Mouse (Mus musculus): ENCODE results near the gene Ptpn3.

Gene Ptpn3

DNA sequence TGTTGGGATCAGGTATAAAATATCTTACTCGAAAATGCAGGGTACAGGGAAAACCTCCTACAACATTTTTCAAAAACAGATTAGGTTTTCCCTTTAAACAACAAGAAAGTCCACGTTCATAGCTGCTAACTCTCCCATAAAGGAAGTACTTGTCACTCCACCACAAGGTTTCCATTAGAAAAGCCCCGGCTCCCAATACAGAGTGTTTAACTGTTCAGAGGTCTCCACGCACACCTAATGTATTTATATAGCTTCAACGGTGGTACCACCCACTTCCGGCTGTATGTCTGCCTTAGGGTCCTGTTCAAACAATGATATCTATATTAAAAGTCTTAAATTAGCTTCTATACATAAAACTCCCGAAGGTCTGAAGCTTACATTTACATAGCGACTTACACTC, 39.2 kb downstream of the Ptpn3 start:
- DNase-seq = no peak

DNA sequence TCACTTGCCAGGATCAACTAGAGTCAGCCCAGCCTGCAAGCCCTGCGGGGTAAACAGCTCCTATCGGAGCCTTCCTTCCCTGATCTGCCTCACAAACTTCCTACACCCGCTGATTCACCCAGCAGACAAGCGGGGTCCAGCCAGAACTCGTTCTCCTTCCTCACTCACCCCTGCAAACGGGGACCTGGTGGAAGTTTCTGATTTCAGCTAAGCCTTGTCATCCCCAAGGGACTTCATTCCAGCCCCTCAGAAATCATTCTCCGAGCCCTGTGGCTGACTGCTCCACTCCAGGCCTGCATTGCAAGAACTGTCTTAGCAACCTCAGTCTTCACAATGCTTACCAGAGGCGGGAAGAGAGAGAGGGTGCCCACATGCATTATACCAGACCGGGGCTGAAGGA, 39.8 kb downstream of the Ptpn3 start:
- DNase-seq = no peak

DNA sequence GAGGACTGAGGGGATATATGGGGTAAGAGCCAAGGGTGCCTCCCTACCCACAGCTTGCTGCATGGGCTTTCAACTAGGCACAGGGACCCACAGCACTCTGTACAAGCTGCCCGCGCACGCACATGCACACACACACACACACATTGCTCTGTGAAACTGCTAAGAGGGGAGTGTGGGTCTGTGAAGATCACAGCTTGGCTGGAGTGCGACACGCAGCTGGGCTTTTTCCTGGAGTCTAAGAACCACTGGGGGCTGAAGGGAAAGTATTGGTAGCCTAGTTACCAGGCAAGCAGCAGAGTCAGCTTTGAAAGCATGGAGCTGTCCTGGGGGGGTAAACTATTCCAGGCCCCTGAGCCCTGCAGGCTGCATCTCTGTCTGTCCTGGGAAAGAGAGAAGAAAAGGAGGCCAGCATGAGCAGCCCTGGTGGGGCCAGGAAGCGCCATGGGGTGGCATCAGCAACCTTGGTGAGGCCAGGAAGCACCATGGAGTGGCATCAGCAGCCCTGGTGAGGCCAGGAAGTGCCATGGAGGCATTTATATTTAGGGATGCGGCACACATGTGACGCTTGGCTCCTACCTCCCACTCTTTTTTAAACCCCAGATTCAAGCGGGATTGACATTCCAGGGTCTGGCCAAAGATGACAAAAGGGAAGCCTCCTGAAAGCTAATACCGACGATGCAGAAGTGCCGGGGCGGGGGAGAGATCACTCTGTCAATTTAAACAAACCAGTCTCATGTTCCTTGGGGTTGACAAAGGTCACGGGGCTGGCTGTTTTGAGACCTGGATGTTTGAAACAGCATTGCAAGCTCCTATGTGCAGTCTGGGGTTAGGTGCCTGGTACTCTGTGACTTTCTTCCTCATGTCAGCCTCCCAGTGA, 43.2 kb downstream of the Ptpn3 start:
- no peak for DNase-seq

DNA sequence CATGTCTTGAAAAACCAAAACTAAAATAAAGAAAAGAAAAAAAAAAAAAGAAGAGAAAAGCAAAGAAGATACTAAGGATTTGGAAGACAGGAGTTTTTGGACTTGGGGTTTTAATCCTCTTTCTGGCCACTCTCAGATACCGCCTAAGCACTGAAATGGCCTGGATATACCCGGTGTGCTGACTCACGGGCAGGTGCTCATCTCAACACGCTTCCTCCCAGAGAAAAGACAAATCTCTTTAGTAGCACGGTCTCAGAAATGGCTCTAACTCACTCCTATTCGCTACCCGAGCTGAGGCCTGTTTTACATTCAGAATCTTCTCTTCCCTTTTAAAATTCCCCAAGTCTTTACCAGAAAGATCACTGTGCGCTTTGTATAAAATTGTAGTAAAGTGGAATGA, 44.2 kb downstream of the Ptpn3 start:
- DNase-seq = no peak

DNA sequence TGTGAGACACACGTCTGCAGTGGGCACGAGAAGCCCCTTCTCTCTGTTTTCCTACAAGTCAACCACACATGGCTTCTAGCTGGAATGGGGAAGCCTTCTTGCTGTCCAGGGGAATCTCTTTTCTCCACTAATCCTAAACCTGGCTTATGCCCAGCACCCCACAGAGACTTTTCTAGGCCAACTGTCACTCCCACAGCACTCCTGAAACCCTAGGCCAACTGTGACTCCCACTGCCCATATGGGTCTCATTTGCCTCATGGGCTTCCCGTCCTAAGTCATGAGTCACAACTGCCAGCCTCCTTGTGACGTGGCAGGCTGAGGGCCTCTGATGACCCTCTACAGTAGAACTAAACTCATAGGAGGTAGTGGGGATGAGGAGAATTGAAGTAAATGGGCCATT, 44.9 kb downstream of the Ptpn3 start:
- DNase-seq = peak; percentile 88 to 93

DNA sequence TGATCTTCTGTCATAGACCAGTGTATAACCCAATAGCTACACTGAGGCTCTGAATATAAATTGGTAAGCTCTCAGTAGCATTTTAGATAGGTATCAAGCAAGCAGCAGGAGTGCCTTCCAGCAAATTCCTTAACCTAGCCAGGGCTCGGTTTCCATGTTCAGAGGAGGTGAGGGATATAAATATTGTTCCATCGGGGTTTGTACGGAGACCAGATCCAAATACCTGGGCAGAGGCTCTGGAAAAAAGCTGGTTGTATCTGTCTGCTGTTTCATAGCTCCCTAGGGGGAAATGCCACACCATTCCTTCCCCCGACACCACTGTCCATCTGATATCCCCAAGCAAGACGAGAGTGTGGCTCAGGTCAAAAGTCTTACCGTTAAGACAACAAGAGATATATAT, 47.2 kb downstream of the Ptpn3 start:
- no peak for DNase-seq

DNA sequence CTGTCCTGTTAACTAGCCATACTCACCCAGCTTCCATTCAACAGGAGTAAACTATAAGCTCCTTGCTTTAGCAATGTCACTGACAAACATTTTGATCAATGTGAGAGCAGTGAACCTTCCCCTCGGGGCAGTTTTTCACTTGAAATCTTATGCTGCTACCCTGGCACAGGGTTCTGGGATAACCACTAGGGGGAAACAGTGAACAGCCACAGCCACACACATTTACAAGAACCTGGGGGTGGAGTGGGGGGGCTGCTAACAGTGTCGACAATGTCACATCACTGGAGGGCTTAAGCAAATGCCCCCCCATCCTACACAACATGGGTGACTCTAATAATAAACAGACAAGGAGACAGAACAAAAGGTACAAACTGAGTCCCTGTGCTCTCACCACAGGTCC, 51.0 kb downstream of the Ptpn3 start:
- peak in 1 of 2 experiments; percentile 38 for DNase-seq

DNA sequence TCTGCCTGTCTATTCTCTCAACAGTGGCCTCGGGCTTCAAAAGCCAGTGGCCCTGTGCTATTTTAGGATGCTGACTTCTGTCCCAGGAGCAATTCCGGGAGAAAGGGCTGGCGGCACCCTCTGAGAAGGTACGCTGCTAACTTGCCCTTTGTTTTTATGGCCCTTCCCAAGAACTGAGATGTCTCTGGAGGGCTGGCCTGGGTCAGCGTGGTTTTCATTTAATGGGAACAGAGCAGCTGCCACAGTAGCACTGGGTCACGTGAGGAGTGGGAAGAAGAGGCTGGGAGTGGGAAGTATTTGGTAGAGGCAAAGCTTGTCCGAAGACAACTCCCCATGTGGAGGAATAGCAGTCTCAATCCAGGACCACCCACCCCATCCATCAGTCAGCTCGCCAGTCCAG, 52.5 kb downstream of the Ptpn3 start:
- no peak for DNase-seq

DNA sequence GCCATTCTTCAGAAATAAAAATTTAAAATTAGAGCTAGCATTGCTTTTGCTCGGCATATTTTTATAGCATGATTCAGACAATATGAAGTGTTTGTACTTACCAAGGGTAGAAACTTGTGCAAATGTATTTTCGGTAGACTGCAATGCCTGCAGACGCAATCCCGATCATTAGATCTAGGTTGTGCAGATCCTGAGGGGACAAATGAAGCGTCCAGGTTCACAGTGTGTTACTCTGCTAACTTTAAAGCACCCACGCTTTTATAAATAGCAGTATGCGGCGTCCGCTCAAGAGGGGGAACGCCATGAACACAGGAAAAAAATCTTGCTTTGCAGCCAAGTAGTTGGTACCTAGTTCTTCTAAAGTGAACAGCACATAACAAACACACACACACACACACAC, 56.8 kb downstream of the Ptpn3 start:
- no peak for DNase-seq

DNA sequence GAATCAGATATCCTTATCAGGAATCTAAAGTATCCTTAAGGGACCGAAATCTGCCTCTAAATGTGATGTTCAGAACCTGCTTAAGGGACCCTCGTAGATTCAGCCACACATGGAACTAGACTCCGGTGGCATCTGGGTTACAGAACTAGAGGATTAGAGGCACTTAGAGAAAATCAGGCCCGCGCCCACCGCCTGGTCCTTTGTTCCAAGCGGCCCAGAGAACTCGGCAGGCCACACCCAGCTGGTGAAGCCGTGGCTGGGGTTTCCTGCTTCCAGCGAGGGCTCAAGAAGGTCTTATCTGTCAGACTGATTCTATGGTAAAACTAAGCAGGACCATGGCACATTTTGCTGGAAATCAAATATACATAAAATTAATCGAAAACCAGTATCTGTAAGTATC, 58.3 kb downstream of the Ptpn3 start:
- no peak for DNase-seq

DNA sequence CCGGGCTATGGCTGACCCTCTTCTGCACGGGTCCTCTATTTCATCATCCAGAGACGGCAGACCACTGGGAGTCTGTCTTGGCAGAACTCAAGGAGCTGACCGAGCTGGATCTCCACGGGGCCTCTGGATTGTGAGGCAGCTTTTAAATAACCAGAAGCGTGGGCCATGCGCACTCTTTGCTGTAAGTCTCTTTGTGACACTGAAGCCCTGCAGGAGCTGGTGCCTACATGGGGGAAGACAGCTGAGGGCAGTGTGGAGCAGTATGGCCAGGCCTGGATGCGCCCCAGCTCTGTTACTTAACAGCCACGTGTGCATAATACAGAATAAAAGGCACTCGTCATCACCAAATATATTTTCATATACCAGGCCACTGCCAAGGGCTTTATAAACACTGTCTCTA, 60.7 kb downstream of the Ptpn3 start:
- peak; percentile 56 to 70 for DNase-seq

DNA sequence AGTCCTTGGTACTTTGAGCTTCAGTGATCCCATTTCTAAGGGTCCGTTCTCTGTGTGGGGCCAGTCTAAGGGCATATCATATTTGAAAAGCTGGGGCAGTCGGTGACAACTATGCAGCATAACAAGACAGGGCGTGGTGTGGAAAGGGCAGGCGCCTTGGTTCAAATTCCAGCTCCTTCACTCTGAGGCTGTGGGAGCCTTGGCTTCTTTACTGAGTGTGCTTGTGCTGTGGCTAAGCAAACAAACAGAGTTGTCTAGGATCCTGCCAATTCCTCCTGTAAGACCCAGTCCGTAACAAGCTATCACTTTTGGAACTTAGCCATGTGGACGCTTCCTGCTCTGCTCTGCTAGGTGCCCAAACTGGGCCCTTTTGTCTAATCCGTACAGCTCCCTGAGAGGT, 61.5 kb downstream of the Ptpn3 start:
- DNase-seq = no peak

DNA sequence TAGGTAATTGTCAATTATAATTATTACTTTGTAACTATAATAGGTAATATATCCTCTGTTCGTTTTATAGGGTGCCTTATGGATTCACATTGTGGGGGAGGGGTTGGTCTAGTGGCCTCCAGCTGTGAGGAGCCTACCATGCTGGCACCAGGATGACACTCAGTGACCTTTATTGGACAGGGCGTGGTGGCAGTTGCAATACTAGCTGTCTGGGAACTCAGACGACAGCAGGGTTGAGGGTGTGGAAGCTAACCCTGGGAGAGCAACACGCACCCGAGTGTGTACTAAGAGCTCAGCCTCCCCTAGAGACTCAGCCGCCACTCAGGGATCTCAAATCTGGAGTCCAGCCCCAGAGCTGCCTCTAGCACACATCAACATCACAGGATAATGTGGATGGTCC, 62.5 kb downstream of the Ptpn3 start:
- no peak for DNase-seq

DNA sequence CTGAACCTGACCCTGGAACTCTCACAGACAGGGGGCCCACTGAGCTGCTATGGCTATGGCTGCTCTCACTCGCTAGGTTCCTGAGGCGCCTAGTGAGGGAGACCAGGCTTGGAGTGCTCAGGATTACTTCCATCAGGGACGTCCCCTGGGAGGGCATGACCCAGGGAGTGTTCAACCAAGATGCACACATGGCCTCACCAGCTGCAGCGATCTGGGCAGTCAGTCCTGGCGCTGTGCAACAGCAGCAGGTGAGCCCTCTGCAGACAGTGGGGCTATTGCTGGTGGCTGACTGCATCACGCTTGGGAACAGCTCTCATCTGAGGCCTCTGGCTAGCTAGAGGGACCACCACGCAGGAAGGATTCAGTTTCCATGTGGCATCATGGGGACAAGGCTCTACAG, 63.5 kb downstream of the Ptpn3 start:
- no peak for DNase-seq

DNA sequence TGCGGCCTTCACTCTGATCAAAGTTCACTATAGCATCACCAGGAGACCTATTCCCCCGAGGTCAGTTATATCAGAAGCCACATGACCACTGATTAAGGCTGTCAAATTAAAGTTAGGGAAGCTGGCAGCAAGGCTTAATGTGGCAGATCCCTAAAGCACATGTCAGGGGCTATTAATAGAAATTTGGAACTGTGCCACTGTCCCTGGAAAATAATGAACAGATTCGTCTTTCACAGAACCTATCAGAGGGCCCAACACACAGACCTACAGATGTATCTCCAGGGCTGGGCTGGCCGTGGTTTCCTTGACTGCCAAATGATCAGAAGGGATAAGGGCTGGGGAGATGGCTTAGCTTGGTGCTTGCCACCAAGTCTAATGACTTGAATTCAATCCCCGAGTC, 65.1 kb downstream of the Ptpn3 start:
- DNase-seq = peak in 1 of 2 experiments; percentile 11

DNA sequence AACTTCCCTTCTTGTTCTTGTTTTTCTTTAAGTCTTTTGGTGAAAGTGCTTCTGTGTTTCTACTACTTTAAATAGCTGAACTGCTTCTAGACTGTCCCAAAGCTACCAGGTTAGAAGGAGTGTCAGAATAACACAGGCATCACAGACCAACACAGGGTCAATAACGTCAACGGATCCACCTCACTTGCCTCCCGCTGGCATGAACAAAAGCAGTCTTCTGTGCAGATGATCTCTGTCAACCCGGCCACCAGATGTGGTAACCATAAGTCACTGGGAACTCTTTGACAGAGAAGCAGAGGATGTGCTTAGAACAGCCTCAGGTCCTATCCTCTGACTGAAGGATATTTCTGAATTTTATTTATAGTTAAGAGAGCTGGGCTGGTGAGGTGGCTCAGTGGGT, 65.9 kb downstream of the Ptpn3 start:
- DNase-seq = no peak

DNA sequence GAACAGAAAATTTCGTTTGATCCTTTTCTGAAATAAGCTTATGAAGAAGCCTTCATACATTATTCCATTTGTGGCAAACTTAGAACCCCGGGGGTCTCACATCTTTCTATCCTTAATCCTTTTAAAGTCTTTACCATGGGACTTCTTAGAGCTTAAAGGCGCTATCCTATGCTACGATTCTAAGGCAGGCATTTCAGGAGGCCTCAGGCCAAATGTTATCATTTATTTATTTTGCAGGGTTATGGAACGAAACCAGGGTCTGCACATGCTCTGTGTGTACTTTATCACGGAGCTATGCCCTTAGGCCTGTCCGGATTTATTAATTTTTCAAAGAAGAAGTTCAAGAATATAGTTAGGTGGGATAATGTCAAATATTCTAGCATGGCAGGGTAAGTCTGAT, 67.3 kb downstream of the Ptpn3 start:
- DNase-seq = no peak

DNA sequence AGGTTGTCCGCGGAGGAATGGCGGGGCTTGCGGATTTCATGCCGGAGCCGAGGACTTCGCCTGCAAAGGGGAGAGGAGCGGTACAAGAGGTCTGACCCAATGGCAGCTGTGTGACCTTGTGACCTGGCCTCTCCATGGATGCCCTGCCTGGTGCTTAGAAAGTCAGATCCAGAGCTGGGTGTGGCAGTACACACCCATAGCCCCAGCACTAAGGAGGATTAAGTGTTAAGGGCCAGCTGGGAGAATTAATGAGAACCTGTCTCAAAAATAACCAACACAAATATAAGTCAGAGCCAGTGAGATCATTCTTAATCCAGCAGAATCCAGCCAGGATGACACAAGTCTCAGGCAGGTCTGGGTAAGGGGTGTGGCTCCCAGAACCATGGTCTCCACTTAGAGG, 69.2 kb downstream of the Ptpn3 start:
- no peak for DNase-seq

DNA sequence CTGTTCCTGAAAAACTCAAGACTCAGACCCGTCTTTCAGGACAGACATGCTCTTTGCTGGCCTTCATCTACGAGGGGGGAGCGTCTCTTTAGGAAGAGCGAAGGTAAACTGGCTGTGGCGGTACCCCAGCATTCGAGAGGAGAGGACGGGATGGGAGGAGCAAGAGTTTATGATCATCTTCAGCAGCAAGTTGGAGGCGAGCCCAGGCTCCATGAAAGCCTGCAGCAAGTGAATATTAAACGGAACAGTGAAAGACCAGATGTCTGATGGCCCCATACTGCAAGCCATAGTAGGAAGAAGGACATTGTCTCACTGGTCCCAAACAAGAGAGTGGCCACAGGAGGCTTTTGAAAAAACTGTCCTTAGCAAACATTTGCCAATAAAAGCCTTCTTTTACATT, 70.3 kb downstream of the Ptpn3 start:
- DNase-seq = peak in 1 of 2 experiments; percentile 36

DNA sequence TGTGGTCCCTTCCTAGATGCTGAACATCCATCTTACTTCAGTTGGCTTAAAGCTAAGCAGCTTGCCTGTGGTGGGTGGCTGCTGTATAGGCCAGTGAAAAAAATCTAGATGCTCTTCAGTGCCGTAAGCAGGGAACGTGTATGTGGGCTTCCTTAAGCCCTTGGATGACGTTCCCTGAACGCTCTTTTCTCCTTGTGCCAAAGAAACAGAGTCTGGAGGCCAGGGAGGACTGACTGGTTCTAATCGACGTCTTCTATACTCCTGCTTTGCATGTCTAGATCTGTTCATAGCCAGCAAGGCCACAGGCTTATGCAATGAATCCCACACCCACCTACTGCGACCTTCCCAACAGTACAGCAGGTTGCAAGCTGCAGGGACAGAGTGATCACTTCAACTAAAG, 71.3 kb downstream of the Ptpn3 start:
- no peak for DNase-seq

DNA sequence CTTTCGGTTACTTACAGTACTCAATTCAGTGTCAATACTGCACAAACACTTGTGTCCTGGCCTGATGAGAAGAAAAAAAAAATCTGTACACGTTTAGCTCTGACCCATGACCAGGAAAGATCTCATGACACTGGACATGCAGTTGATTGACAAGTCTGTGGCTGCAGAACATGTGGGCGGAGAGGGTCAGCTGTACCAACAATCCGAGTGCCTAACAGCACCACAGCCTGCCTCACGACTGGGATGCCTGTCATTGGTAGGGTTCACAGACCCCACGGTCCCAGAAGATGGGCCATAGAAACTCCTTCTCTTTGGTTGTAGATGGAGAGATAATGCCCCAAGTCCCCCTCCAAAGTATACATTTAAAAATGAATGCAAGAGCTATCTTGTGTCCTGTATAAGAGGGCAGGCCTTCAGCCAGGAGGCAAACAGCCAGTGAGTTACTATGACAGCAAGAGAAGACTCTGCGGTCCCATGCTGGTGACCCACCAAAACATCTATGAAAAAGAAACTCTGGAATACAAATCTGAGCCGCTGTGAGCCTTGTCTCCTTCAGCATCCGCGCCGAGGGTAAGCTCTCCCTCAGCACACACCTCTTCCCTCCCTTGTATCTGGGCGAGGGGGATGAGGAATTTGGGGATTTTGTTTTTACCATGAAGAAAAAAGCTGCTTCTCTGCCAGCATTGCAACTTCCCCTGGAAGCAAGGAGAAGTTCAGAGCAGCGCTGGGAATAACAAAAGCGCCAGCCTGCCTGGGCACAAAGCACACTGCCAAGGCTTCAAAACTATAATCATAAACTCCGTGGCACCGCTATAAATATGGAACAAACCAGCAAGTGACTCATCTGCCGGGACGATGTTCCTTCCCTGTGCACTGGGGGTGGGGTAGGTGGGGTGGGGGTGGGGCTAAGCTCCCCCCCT, 72.8 kb downstream of the Ptpn3 start:
- peak in 1 of 2 experiments; percentile 18 for DNase-seq

DNA sequence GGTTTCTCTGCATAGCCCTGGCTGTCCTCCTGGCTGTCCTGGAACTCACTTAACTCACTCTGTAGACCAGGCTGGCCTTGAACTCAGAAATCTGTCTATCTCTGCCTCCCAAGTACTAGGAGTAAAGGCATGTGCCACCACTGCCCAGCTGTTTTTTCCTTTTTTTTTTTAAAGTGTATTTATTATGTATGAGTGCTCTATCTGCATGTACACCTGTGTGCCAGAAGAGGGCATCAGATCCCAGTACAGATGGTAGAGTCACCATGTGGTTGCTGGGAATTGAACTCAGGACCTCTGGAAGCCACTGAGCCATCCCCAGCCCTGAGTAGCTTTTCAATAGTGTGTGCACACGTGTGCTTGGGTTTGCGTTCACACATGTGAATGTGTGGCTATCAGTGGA, 76.9 kb downstream of the Ptpn3 start:
- no peak for DNase-seq

DNA sequence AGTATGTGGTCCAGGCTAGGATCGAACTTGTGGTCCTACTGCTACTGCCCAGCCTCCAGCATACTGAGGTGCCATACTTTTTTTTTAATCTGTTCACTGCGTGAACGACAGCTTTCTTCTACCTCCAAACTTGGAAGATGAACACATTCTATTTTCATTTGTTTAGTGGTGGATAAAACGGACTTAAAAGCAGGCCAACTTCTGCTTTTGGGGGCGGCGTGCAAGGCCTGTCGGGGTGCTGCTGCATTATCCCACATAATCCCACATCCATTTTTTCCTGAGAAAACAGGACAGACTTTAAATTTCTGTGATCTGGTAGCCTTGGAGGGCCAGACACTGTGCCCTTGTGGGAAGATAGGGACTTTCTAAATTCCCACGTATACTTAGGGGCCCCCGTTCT, 83.9 kb downstream of the Ptpn3 start:
- DNase-seq = no peak

DNA sequence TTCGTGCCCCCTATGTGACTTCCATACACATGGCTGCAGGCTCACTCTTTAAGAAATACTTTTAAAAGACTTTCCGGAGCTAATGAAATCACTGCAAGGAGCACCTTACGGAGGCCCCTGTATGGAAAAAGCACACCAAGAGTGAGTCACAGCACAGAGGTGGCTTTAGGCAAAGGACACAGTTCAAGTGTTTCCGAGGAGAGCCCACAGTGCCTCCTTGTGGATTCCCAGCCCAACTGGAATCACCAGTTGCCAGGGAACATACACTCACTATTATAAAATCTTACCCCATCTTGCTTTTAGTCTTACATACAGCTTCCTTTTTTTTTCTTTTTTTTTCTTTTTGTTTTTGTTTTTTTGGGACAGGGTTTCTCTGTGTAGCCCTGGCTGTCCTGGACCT, 85.1 kb downstream of the Ptpn3 start:
- DNase-seq = no peak
